Mouse (Mus musculus) kidney, adult 2 months (tissue): ENCODE measurements around the gene Olfr464. TPM values are rescaled to one million over a fixed set of nuclear protein-coding genes. Genes with fewer than 3 reads are reported as not detected.

Experiments used
- polyA plus RNA-seq: library from polyadenylated mRNA; depleted of rRNA; stranded (reverse); fragments of >200 nt; gene quantifications from 2 replicates; pipeline ENCODE4 v1.2.3, GENCODE M21; 2012; rRNA removed

Gene Olfr464
- polyA plus RNA-seq, 1 experiment: not detected

Other genes with a start within 250 kb of the Olfr464 start
- 96.9 and 135 TPM in 2 replicates for gene Supt4a, start 183.4 kb downstream of the Olfr464 start, polyA plus RNA-seq
- gene Tspoap1, start 160.4 kb downstream of the Olfr464 start, polyA plus RNA-seq: 3.1 and 4.2 TPM in 2 replicates
- 0.05 TPM in 1 of 2 replicates, not detected in the other for gene Mpo, start 127.4 kb downstream of the Olfr464 start, polyA plus RNA-seq
- gene Lpo, start 92.7 kb downstream of the Olfr464 start, polyA plus RNA-seq: 0.22 and 0.50 TPM in 2 replicates
- gene Mks1, start 67.8 kb downstream of the Olfr464 start, polyA plus RNA-seq: 9.6 and 11.3 TPM in 2 replicates
- gene Epx, start 45.4 kb downstream of the Olfr464 start, polyA plus RNA-seq: not detected in 2 replicates
- not detected in 2 replicates for gene Olfr462, start 28.7 kb downstream of the Olfr464 start, polyA plus RNA-seq
- not detected in 2 replicates for gene Olfr463, start 23.6 kb downstream of the Olfr464 start, polyA plus RNA-seq
- gene Dynll2, start 66.6 kb upstream of the Olfr464 start, polyA plus RNA-seq: 136 and 169 TPM in 2 replicates
- gene Srsf1, start 126.4 kb upstream of the Olfr464 start, polyA plus RNA-seq: 56.6 and 59.8 TPM in 2 replicates
- 17.9 and 21.4 TPM in 2 replicates for gene Vezf1, start 147.3 kb upstream of the Olfr464 start, polyA plus RNA-seq
- 16.5 and 18.5 TPM in 2 replicates for gene Cuedc1, start 177.1 kb upstream of the Olfr464 start, polyA plus RNA-seq